Mouse (Mus musculus) megakaryocyte progenitor cell, adult 5-6 weeks (primary cell): ENCODE measurements around the gene Dbx1. TPM values are rescaled to one million over a fixed set of nuclear protein-coding genes. Genes with fewer than 3 reads are reported as not detected.
A peak's percentile ranks its signal among the peaks of the same experiment; 100 is the strongest.

Source experiments
- ATAC-seq: replicated peaks from 2 replicates; pipeline ENCODE4 v1.8.0; 2016; ENCODE audit warnings: mild to moderate bottlenecking, moderate TSS enrichment, inconsistent platforms; ENCODE audit not compliant: poor library complexity
- total RNA-seq, 2 experiments: library from RNA; stranded (forward) in 1 of 2; stranded (reverse) in 1 of 2; fragments of 157-497, 149-512 nt in 1 of 2; fragments of 200-1000 nt in 1 of 2; gene quantifications; 2 replicates each; pipeline versions ENCODE4 v1.2.3 to v1.2.4; 2015 to 2017

The Dbx1 gene
- total RNA-seq (2015) (not detected in 2 replicates), total RNA-seq (2017) (not detected in 2 replicates)

GRCm38 (mm10) chr7:49636491-49637115 lies at the start of gene Dbx1:
Gene Dbx1 (minus strand): TSS chr7:49636849.
- no peak for ATAC-seq

GRCm38 (mm10) chr7:49678826-49679377 lies 42.3 kb upstream of the Dbx1 start:
- ATAC-seq = no peak

- no peak for ATAC-seq
Measured at GRCm38 (mm10) chr7:49678100-49678825, 41.6 kb upstream of the Dbx1 start.

- no peak for ATAC-seq
Measured at GRCm38 (mm10) chr7:49677166-49677565, 40.5 kb upstream of the Dbx1 start.

- no peak for ATAC-seq
Measured at GRCm38 (mm10) chr7:49676627-49677026, 40.0 kb upstream of the Dbx1 start.

- no peak for ATAC-seq
Measured at GRCm38 (mm10) chr7:49668260-49668857, 31.7 kb upstream of the Dbx1 start.

GRCm38 (mm10) chr7:49663575-49663974 lies 26.9 kb upstream of the Dbx1 start:
- no peak for ATAC-seq

GRCm38 (mm10) chr7:49662492-49663026 lies 25.9 kb upstream of the Dbx1 start:
- no peak for ATAC-seq

- no peak for ATAC-seq
Measured at GRCm38 (mm10) chr7:49661811-49662491, 25.3 kb upstream of the Dbx1 start.

- ATAC-seq = no peak
Measured at GRCm38 (mm10) chr7:49640709-49641305, 4.2 kb upstream of the Dbx1 start.

GRCm38 (mm10) chr7:49639864-49640708 lies 3.4 kb upstream of the Dbx1 start:
- ATAC-seq = no peak

- no peak for ATAC-seq
Measured at GRCm38 (mm10) chr7:49638941-49639776, 2.5 kb upstream of the Dbx1 start.

GRCm38 (mm10) chr7:49637851-49638663 lies 1.4 kb upstream of the Dbx1 start:
- no peak for ATAC-seq

GRCm38 (mm10) chr7:49637281-49637680 lies 632 bp upstream of the Dbx1 start:
- ATAC-seq = no peak

- ATAC-seq = no peak
Measured at GRCm38 (mm10) chr7:49635971-49636370, 678 bp downstream of the Dbx1 start.

GRCm38 (mm10) chr7:49635074-49635621 lies 1.5 kb downstream of the Dbx1 start:
- 0 out of 2 replicates have a peak, but pooled peaks have one; percentile 4 for ATAC-seq

- no peak for ATAC-seq
Measured at GRCm38 (mm10) chr7:49634291-49635073, 2.2 kb downstream of the Dbx1 start.
